Mouse (Mus musculus) adrenal gland, adult (tissue): ENCODE results near the gene G6pc2.
A peak's percentile ranks its signal among the peaks of the same experiment; 100 is the strongest.

Source experiments
- DNase-seq, 2 experiments: peaks; one replicate each; pipeline ENCODE4 v3.0.0; 2022 to 2023; ENCODE audit warnings: low spot score in 1 of 2; ENCODE audit not compliant: inconsistent age in 2 of 2

Gene G6pc2

DNA sequence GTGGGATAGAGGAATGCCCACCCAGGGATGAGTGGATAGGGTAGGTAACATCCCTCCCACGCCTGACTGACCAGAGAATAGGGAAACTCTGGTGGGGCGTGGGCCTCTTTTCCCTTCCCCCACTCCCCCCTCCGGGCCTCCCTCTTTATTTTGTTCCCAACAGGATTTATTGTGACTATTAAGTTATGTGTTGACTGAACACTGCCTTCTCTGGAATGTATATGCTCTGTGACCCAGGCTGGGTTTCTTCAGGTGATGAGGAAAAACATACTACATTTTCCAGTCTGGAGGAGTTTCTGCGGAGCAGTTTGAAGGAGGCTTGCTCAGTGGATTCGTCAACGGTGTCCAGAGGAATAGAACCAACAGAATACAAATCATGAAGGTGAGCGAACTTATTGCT, at the start of gene G6pc2:
Gene G6pc2 (plus strand): TSS at position 301 of the 400 bp plus-strand sequence.
- no peak for DNase-seq

DNA sequence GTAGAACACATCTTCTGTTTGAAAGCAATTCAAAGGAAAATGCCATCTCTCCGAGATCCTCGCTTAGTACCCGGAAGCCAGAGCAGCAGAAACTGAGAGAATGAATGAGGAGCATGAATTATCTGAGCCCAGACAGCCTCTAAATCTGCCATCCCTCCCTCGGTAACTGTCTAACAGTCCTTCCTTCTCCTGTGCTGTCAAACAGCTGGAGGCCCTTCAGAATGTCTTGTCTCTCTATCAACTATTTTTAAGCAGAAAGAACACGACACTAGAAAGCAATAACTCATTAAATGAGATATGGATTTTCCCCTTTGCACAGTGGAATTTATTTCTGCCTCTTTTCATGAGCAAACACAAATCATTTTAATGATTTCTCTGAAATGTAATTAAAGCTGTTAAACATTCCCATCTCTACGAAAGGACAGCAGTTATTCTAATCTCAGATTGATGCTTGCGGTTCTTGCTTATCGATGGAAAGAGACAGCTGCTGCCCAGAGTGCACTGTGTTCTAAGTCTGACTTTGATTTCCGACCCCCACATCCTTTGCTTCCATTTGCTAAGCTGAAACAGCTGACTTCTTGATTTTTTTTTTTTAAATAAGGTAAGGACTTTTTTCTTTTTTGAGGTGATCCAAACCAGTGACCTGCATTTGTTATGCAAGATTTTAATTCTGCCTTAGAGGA, 40.3 kb upstream of the G6pc2 start:
- no peak for DNase-seq

DNA sequence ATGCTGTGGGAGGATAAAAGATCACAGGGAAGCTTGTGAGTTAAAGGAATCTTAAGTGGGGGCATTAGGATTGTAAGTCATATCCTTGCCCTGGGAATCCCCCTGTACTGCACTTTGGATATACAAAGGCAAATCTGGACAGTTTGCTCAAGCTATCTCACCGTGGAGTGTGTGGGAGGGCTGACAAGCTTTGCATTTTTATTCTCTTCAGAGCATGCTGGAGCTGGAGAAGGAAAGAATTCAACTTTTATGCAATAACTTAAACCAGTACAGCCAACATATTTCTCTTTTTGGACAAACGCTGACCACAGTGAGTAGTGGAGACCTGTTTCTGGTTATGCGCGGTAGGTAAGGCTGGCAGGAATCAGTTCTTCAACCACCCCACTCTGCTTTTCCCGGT, 35.6 kb upstream of the G6pc2 start:
- DNase-seq, result no peak

DNA sequence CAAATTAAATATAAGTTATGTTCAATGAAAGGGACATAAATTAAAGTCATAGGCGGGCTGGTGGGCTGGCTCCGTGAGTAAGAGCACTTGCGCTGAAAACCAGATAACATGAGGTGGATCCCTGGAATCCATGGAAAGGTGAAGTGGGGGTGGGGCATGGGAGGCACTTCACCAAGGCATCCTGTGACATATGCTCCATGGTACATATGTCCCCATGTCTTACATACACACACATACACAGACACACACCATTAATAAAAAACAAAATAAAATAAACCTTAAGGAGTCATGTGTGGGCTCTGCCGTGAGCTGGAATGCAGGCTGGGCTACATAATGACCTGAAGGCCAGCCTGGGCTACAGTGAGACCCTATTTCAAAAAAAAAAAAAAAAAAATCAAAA, 31.2 kb upstream of the G6pc2 start:
- DNase-seq, result no peak

DNA sequence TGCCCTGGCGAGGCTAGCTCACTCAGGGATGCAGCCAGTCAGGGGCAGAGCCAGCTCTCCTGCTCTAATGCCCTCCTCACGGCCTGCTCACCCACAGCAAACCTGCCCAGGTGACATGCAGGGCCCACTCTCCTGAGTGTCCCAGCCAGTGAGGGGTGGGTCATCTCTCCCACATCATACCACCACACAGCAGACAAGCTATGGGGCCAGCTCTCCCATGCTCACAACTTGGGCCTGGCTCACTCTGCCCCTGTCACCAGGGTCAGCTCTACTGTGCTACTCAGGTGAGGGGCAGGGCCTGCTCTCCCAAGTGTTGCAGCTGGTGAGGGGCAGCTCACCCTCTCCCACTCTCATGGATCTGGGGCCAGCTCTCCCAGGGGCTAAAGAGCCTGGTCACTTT, 22.9 kb upstream of the G6pc2 start:
- no peak for DNase-seq

DNA sequence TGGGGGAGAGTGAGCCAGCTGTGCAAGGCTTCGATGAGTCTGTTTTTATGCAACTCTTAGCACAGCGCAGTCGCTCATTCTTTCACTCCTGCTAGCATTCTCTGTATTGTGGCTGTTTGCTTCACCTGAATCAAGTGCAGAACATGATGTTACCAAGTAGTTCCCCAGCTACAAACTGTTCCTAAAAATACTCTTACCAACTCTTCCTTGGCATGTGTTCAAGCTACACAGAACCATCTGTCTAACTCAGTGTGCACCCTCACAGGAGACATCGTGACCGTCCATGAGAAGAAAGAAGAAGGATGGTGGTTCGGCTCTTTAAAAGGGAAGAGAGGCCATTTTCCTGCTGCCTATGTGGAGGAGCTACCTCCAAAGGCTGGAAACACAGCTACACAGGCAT, 22.1 kb upstream of the G6pc2 start:
- no peak for DNase-seq

DNA sequence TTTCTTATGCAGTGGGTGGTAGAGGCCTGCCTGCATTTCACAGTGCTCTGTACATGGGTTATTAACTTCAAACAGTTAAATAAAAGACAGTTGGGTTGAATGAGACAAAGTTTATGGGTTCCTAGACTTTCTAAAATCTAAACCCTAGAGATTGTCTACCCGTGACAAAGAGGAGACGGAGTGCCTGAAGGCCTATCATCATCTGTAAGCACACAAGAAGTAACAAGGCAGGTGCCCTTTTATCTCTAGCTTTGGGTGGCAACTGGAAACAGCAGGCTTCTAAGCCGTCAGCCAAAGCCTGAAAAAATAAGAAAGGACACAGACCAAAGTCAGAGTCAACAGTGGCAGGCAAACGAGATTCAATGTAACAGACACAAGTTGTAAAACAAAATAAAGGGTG, 21.7 kb upstream of the G6pc2 start:
- DNase-seq, result no peak

DNA sequence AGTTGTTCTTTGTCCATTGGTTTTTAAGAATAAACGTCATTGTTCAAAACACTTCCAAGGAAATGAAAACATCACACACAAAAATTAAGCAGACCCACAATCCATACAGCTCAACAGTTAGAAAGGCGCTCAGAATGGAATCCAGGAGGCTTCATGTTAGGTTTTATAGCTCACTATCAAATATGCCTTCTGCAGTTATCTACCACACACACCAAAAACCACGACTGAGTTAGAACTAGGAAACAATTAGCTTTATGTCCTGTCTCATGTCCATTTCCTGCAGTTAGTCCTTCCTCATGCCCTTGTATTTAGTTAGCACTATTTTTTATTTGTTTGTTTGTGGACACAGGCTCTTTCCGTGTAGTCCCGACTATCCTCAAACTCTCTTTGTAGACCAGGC, 19.8 kb upstream of the G6pc2 start:
- DNase-seq, result no peak

DNA sequence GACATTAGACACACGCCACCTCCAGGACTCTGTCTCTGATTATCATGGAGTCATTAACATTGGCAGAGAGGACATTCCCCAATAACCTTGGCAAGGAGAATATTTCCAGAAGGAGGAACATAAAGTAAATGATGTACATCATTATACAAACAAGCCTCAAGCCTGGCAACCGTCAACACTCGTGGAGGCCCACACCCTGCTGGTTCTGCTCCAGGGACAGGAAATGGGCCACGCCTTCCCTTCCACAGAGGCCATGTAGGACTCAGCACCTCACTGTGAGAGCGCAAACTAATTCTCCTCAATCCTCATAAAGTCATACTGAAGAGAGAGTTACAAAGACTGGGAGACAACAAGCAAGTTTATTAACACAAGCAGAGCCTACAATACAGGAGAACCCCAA, 17.3 kb upstream of the G6pc2 start:
- no peak for DNase-seq

DNA sequence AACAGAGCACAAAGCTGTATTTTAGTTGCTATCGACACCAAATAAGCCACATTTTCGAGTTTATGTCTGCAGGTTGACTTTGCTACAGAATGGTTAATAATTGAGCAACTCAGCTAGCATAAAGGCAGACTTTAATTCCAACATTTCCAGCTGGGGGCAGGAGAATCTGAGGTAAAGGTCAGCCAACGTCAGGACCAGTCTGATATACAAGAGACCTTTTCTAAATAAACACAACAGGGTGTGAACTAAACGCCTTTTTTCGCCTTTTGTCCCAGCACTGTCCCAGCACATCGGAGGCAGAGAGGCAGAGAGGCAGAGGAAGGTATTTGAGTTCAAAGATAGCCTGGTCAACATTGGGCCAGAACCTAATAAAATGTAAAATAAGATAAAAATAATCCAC, 5.7 kb upstream of the G6pc2 start:
- no peak for DNase-seq

DNA sequence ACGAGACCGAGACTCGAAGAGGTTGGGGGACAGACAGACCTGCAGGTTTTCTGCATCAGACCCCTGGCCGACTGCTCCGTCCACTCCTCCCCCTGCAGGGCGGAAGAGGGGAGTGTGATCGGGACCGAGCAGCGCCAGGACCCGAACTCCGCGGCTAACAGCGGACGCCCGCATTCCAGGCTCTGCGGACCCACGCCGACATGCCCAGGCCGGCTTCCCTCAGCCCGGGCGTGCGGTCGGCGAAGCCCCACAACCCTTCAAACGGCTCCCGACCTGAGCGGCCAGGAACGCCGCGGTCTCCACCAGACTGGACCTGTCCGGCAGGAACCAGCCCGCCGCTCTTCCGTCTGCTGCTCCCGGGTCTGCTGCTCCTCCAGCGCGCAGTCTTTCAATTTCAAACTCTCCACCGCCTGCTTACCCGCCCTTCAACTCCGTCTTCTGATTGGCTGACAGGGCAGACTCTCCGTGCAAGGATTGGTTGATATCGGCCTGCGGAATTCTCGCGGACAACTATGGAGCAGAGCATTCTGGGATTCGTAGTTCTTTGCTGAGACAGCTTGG, 5.0 kb upstream of the G6pc2 start, which contains the start of gene Spc25:
Gene Spc25 (minus strand): TSS at position 404 of the 561 bp plus-strand sequence.
- DNase-seq, result peak; percentile 91 to 96

DNA sequence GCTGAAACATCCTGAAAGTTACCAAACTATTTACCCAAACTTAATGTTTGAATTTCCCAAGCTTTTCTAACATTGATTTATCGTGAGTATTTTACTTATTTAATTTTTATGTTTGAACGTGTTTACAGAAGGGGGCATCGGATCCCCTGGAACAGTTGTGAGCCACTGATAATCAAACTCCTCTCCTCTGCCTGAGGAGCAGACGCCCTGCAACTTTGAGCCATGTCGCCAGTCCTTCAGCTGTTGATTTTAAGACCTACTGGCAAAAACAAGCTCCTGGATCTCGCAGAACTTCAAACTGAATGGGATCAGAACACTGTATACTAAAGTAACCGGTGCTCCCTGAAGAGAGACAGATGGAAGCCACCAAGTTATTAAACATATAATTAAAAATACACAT, 4.3 kb upstream of the G6pc2 start:
- DNase-seq, result no peak

DNA sequence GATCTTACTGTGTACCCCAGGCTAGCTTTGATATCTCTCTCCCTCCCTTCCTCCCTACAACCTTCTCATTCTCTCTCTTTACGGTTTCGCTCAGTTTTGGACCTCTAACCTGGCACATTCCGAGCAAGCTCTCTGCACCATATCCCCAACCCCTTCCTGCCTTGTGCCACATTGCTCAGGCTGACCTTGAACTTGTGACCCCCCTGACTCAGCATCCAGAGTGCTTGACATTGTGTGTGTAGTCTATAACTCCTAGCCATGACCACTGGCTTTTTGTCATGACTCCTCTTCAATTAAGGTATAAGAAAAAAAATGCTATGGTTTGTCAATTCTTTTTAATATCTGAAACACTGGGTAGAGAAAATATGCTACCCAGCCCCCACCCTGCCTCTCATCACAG, 1.2 kb upstream of the G6pc2 start:
- no peak for DNase-seq

DNA sequence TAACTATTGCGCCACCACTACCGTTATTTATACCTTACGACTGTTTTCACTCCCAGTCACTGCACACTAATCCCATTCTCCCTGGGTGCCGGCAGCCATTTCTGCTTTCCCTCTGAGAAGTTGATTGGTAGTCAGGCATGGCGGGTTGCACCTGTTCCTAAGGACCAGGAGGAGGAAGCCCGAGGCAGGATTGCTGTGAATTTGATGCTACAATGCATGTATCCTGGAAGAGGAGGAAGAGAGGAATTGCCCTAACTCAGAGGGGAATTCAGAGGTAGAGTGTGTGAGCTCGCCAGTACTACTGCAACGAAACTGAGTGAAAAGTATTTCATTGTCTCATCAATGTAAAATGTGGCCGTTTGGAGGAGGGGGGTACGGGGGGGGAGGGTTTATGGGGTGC, 1.8 kb downstream of the G6pc2 start:
- no peak for DNase-seq

DNA sequence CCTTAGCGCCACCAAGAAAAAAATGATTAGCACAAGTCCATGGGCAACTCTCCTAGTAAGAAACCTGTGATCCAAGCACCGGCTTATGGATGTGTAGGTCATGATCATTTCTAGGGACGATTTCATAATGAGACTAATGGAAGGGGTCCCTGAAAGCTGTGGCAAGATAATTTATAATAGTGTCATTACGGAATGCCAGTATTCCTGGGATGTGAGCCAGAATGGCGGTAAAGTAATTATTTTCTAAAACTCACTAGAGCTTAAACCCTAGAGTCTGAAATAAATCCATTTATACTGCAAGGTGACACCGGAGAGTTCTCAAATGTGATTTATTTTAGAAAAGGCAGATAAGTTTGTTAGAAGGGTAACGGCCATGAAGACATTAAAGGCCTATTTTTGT, 4.4 kb downstream of the G6pc2 start:
- DNase-seq, result no peak

DNA sequence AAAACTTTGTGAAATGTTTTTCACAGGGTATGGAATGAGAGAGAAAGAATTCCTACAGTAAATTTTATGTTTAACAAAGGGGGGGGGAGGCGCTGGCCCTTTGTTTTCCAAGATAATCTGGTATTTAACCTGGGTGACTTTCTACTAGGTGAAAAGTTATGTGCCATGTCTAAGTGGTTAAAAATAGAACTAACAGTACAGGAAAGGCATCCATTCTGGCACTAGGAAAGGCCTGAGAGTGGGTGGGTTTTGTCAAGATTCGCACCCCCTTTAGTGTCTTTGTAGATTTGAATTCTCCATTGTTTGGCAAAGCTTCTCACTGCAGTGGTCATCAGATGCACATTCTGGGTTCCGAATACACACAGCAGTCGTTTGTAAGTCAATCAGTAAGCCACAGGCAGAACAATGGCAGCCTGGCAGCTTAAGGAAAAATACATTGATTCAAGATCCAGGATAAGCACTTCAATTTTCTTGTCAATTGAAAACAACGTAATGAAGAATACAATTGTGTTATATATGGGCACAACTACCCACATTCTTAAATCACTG, 11.1 kb downstream of the G6pc2 start:
- no peak for DNase-seq

DNA sequence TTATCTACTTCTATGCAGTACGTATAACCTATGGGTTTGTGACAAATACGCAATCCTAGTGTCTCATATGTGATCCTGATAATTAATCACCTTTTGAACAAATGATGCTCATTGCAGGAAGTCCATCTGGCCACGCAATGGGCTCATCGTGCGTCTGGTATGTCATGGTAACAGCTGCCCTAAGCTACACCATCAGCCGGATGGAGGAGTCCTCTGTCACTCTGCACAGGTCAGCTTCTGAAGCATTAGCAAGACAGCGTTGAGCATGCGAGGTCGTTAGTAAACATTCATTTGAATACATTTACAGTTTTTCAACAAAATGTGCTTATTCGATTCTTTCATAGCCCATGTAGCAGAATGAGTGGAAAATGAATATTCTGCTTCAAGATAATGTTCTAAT, 11.9 kb downstream of the G6pc2 start:
- no peak for DNase-seq

DNA sequence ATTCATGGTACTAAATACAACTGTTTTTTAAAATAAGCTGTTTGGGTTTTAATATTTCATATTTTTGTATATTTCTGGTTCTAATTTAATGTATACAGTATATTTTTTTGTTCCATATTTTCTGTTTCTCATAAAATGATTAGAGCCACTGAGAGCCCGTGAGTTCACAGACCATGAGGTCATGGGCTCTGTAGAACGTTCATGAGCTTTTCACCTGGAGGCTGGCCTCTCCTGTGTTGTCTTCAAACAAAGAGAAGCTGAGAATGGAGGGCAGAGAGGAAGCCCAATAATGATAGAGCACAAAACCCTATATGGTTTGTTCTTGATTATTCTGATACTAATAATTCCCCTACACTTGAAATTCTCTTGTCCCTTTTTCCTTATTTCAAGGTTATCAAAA, 13.9 kb downstream of the G6pc2 start:
- DNase-seq, result no peak

DNA sequence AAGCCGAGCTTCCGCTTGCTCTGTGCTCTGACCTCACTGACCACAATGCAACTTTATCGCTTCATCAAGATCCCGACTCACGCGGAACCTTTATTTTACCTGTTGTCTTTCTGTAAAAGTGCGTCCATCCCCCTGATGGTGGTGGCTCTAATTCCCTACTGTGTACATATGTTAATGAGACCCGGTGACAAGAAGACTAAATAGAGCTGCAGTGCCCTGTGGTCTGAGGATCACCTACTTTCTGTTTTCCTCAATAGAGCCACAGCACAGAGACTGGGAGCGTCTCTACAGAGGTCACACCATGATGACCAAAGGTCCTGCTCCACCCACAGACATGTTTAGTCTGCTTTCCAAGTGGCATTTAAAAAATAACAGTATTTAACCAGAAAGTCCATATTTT, 16.0 kb downstream of the G6pc2 start:
- DNase-seq, result no peak

DNA sequence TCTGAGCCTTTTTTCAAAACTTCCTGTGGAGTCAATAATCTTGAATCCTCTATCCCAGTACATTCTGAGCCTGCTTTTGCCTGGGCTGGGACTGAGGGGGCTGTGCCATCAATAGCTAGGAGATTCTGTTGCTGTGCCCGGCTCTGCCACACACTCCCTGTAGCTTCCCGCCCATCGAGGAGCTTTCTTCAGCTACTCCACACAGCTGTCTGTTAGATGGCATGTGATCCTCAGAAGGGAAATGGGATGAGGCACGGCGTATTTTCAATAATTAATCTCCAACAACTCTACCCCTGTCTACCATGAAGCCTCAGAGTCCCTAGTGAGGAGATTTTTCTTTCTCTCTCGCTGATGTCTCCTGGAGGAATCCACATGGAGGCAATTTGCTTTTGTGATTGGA, 17.8 kb downstream of the G6pc2 start:
- no peak for DNase-seq

DNA sequence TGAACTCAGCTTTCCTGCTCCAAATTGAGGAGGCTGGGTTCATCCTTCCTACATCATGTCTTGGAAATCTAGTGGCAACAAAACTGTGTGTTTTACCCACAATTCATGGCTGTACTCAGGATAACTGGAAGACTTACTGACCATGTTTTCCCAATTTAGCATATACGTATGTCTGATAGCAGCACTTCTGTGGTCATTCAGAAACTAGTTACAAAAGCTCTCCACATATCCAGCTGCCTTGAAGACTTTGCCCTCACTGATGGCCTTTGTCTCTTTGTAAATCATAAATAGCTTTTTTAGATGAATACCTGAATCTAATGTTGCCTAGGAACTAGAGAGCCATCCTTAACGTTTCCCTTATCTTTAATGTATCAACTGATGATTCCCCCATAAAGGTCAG, 19.3 kb downstream of the G6pc2 start:
- DNase-seq, result no peak

DNA sequence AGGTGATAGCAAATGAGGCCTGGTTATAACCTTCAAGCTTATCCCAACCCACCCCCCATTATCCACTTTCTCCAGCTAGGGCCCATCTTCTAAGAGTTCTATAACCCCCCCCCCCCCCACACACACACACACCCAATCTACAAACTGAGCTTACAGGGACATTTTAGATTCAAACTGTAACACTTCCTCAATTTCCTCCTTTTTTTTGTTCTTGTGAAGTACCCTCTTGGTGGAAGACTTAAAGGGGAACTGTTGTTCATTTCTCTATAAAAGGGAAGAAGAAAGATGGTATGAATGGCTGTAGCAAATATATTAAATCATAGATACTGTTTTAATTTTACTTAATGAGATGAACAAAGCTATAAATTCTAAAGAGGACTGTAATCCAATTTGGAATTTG, 21.2 kb downstream of the G6pc2 start:
- no peak for DNase-seq
